Mouse (Mus musculus): Measurements from ENCODE around the gene P4ha1. TPM values are rescaled to one million over a fixed set of nuclear protein-coding genes. Genes with fewer than 3 reads are reported as not detected.

P4ha1 gene
- 69.0 TPM for polyA plus RNA-seq (2017; shearing (Covaris generic))

GRCm38 (mm10) chr10:59323100-59323487, at the start of gene P4ha1:
Gene P4ha1 (plus strand): TSS chr10:59323296.

DNA sequence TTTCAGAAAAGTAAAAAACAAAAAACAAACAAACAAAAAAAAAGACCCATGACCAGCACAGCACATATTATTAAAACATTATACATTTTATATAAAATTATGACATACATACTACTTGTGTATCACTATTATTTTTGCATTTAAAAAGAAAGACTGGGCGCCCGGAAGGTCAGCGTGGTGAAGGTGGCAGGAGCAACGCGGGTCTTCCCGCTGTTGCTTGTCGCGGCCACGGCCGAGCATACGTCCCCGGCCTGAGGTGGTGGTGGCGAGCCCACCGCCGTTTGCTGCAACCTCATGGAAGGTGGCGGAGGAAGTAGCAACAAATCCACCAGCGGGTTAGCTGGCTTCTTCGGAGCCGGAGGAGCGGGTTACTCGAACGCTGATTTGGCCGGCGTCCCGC, 72.4 kb downstream of the P4ha1 start, which contains the start of gene Gm10273:
Gene Gm10273, plus strand, starts transcription at position 172 of the 400 bp plus-strand sequence.

GRCm38 (mm10) chr10:59402899-59403792, 80.0 kb downstream of the P4ha1 start, which contains the start of gene Pla2g12b:
Gene Pla2g12b (plus strand): TSS chr10:59403660.

Other genes starting within 250 kb of the P4ha1 start
- 0.43 TPM for gene Sept10, start 101.4 kb upstream of the P4ha1 start, polyA plus RNA-seq (2017; shearing (Covaris generic))
- gene Sowahc, start 101.3 kb upstream of the P4ha1 start, polyA plus RNA-seq (2017; shearing (Covaris generic)), result 0.26 TPM
- gene Gm10273, start 72.3 kb downstream of the P4ha1 start, polyA plus RNA-seq (2017; shearing (Covaris generic)), result 102 TPM
- gene Pla2g12b, start 80.4 kb downstream of the P4ha1 start, polyA plus RNA-seq (2017; shearing (Covaris generic)), result not detected
- gene Oit3, start 118.5 kb downstream of the P4ha1 start, polyA plus RNA-seq (2017; shearing (Covaris generic)), result 0.14 TPM